Mouse (Mus musculus): Measurements from ENCODE around the gene Thbs3. TPM values are rescaled to one million over a fixed set of nuclear protein-coding genes. Genes with fewer than 3 reads are reported as not detected.

The Thbs3 gene
- polyA plus RNA-seq, 2 experiments, result 78.9 to 244 TPM

- Histone ChIP-seq H3K4me3 (replicated peaks; ENCODE audit: low read length) (no peak within 1 kb of the TSS), H3K27me3 (ENCODE audit: control insufficient read depth, insufficient read depth, low read length) (no peaks in the 10 kb centered on the region), H3K9me3 (ENCODE audit: control insufficient read depth, low read length) (no peaks in the 10 kb centered on the region), H3K36me3 (ENCODE audit: control insufficient read depth, insufficient read depth, low read length) (no peaks in the 10 kb centered on the region), H3K27ac (replicated peaks; ENCODE audit: low read depth, low read length) (no peak within 1 kb of the TSS), H3K9ac (ENCODE audit: low read depth, low read length, severe bottlenecking) (no peak within 1 kb of the TSS), H3K4me2 (replicated peaks; ENCODE audit: low read depth, low read length, severe bottlenecking) (no peak within 1 kb of the TSS), H3K4me1 (ENCODE audit: control insufficient read depth, insufficient read depth, low read length) (no peaks in the 10 kb centered on the region)
- DNase-seq (ENCODE audit: low spot score) (no peak), ATAC-seq (ENCODE audit: low FRiP score, low read depth) (no peak)
- 47% methylated on average over 7 of the region's 7 CpGs for WGBS
- TF ChIP-seq POLR2A (IDR thresholded peaks at IDR 0.05; ENCODE audit: borderline replicate concordance, extremely low read depth, insufficient read depth, insufficient read length), result no peak
Measured at GRCm38 (mm10) chr3:89259076-89259475, 44.1 kb downstream of the Thbs3 start, which contains the start of gene Dpm3. Dpm3 (plus strand) TSS chr3:89259358.

- H3K4me1 ChIP-seq (ENCODE audit: control insufficient read depth, insufficient read depth, low read length), result no peaks in the 10 kb centered on the region
- H3K27me3 ChIP-seq (ENCODE audit: control insufficient read depth, insufficient read depth, low read length), result no peaks in the 10 kb centered on the region
- no peak for ATAC-seq (ENCODE audit: low FRiP score, low read depth)
Measured at GRCm38 (mm10) chr3:89260211-89260610, 45.2 kb downstream of the Thbs3 start.

GRCm38 (mm10) chr3:89262417-89262816, 47.4 kb downstream of the Thbs3 start:
- Histone ChIP-seq H3K4me3 (replicated peaks; ENCODE audit: low read length) (no peak overlapping the region), H3K9me3 (ENCODE audit: control insufficient read depth, low read length) (no peaks in the 10 kb centered on the region), H3K36me3 (ENCODE audit: control insufficient read depth, insufficient read depth, low read length) (no peaks in the 10 kb centered on the region), H3K4me1 (ENCODE audit: control insufficient read depth, insufficient read depth, low read length) (peaks cover 8% of the 10 kb centered on the region), H3K4me2 (replicated peaks; ENCODE audit: low read depth, low read length, severe bottlenecking) (no peak overlapping the region), H3K9ac (ENCODE audit: low read depth, low read length, severe bottlenecking) (no peak overlapping the region), H3K27me3 (ENCODE audit: control insufficient read depth, insufficient read depth, low read length) (no peaks in the 10 kb centered on the region), H3K27ac (replicated peaks; ENCODE audit: low read depth, low read length) (no peak overlapping the region)
- WGBS, result 68% methylated on average over 10 of the region's 10 CpGs
- ATAC-seq (ENCODE audit: low FRiP score, low read depth), result no peak
- DNase-seq (ENCODE audit: low spot score), result no peak
- TF ChIP-seq POLR2A (IDR thresholded peaks at IDR 0.05; ENCODE audit: borderline replicate concordance, extremely low read depth, insufficient read depth, insufficient read length), result no peak

More at GRCm38 (mm10) chr3:89260211-89260610, 45.2 kb downstream of the Thbs3 start:
- WGBS, result 78% methylated on average over 3 of the region's 3 CpGs
- TF ChIP-seq POLR2A (IDR thresholded peaks at IDR 0.05; ENCODE audit: borderline replicate concordance, extremely low read depth, insufficient read depth, insufficient read length), result no peak
- DNase-seq (ENCODE audit: low spot score), result no peak
- Histone ChIP-seq H3K9ac (ENCODE audit: low read depth, low read length, severe bottlenecking) (no peak overlapping the region), H3K9me3 (ENCODE audit: control insufficient read depth, low read length) (no peaks in the 10 kb centered on the region), H3K27ac (replicated peaks; ENCODE audit: low read depth, low read length) (no peak overlapping the region), H3K4me3 (replicated peaks; ENCODE audit: low read length) (no peak overlapping the region), H3K4me2 (replicated peaks; ENCODE audit: low read depth, low read length, severe bottlenecking) (no peak overlapping the region), H3K36me3 (ENCODE audit: control insufficient read depth, insufficient read depth, low read length) (no peaks in the 10 kb centered on the region)

DNA sequence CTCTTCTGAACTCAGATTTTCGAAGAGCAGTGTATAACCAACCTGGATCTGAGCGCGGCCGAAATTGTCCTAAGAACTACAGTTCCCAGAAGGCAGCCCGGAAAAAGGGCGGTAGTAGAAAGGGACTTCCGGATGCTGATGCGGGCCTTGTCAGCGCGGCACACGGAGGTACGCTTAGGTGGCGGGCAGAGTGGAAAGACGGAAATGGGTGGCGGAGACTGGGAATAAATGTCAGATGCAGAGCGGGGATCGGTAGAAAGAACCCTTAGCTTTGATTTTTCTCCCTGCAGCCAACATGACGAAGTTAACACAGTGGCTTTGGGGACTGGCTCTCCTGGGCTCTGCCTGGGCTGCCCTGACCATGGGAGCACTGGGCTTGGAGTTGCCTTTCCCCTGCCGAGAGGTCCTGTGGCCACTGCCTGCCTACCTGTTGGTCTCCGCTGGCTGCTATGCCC, 51.5 kb downstream of the Thbs3 start:
- H3K9ac ChIP-seq (ENCODE audit: low read depth, low read length, severe bottlenecking), result peak overlapping the region; percentile 87
- DNase-seq (ENCODE audit: low spot score) (peak; percentile 86), ATAC-seq (ENCODE audit: low FRiP score, low read depth) (peak; percentile 86)
- H3K4me2 ChIP-seq (replicated peaks; ENCODE audit: low read depth, low read length, severe bottlenecking), result peak overlapping the region; percentile 82
- peak overlapping the region; percentile 84 for H3K4me3 ChIP-seq (replicated peaks; ENCODE audit: low read length)
- no peaks in the 10 kb centered on the region for H3K9me3 ChIP-seq (ENCODE audit: control insufficient read depth, low read length)
- 2% methylated on average over 20 of the region's 20 CpGs for WGBS
- 0 out of 2 replicates have a peak, but pooled peaks cover 6% of the 10 kb centered on the region for H3K36me3 ChIP-seq (ENCODE audit: control insufficient read depth, insufficient read depth, low read length)
- peak overlapping the region; percentile 73 for H3K27ac ChIP-seq (replicated peaks; ENCODE audit: low read depth, low read length)
- no peaks in the 10 kb centered on the region for H3K27me3 ChIP-seq (ENCODE audit: control insufficient read depth, insufficient read depth, low read length)
- TF ChIP-seq POLR2A (IDR thresholded peaks at IDR 0.05; ENCODE audit: borderline replicate concordance, extremely low read depth, insufficient read depth, insufficient read length), result peak; percentile 70; the same call in 1 of the 2 replicates
- H3K4me1 ChIP-seq (ENCODE audit: control insufficient read depth, insufficient read depth, low read length), result peaks cover 30% of the 10 kb centered on the region

DNA sequence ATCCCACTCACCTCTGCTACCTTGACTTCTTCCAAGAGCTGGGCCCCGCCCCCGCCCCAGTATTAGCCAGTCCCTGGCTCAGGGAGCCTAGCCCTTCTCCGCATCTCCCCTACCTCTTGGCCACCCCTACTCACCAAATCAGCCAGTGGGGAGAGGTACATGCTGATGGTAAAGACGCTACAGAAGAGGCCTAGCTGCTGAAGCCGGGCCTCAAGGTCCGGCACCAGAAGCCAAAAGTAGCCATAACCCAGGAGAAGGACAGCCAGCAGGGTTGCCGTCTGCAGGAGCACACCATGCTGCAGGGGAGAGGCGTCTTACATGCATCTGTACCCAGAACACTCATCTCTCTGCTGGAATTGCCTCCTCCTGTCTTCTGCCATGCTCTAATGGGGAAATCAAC, 53.9 kb downstream of the Thbs3 start:
- Histone ChIP-seq H3K36me3 (ENCODE audit: control insufficient read depth, insufficient read depth, low read length) (peaks cover 19% of the 10 kb centered on the region), H3K9ac (ENCODE audit: low read depth, low read length, severe bottlenecking) (0 out of 2 replicates have a peak overlapping the region, but pooled peaks have one; percentile 3), H3K4me1 (ENCODE audit: control insufficient read depth, insufficient read depth, low read length) (peaks cover 30% of the 10 kb centered on the region), H3K4me2 (replicated peaks; ENCODE audit: low read depth, low read length, severe bottlenecking) (peak overlapping the region; percentile 54), H3K4me3 (replicated peaks; ENCODE audit: low read length) (peak overlapping the region; percentile 53; the same call in 1 of the 2 replicates), H3K27me3 (ENCODE audit: control insufficient read depth, insufficient read depth, low read length) (no peaks in the 10 kb centered on the region), H3K27ac (replicated peaks; ENCODE audit: low read depth, low read length) (no peak overlapping the region), H3K9me3 (ENCODE audit: control insufficient read depth, low read length) (no peaks in the 10 kb centered on the region)
- DNase-seq (ENCODE audit: low spot score) (no peak), ATAC-seq (ENCODE audit: low FRiP score, low read depth) (no peak)
- 55% methylated on average over 8 of the region's 8 CpGs for WGBS
- TF ChIP-seq POLR2A (IDR thresholded peaks at IDR 0.05; ENCODE audit: borderline replicate concordance, extremely low read depth, insufficient read depth, insufficient read length), result no peak

Measured in limb, embryonic 14.5 days (tissue).